Comparison of ENCODE assay signal across 8 mouse cellular contexts in genomic region chr5:18087919-18088445, GRCm38 (mm10).
DNase-seq lines count a peak whose midpoint lies in the region; ATAC-seq and TF ChIP-seq lines count a peak whose summit lies in the region.

No protein-coding gene starts in this region.

- peak overlapping the region; percentile 30 for H3K4me2 ChIP-seq in heart, postnatal 0 days (ENCODE audit: low read depth, low read length)
- H3K4me2 ChIP-seq in lung, embryonic 14.5 days, result peak overlapping the region; percentile 37

- H3K4me3 ChIP-seq in heart, postnatal 0 days (ENCODE audit: low read depth, low read length), result no peak overlapping the region
- no peak overlapping the region for H3K4me3 ChIP-seq in lung, embryonic 14.5 days (ENCODE audit: low read depth, low read length)

- 21% methylated on average over 8 of the region's 8 CpGs for WGBS in heart, postnatal 0 days
- WGBS in lung, embryonic 14.5 days, result 23% methylated on average over 8 of the region's 8 CpGs

- peak; percentile 54 for TF ChIP-seq CTCF in heart, postnatal 0 days (IDR thresholded peaks at IDR 0.05; ENCODE audit: low read depth)
- peak; percentile 71 for TF ChIP-seq CTCF in lung, embryonic 14.5 days (IDR thresholded peaks at IDR 0.05; ENCODE audit: low read depth)

- no peak for TF ChIP-seq EP300 in heart, postnatal 0 days (IDR thresholded peaks at IDR 0.05; ENCODE audit: low read depth)

- ATAC-seq in heart, postnatal 0 days (ENCODE audit: insufficient read depth, low read depth), result peak; percentile 75; the same call in 1 of the 2 replicates
- peak; percentile 88 for ATAC-seq in lung, embryonic 14.5 days (ENCODE audit: insufficient read depth)

- H3K27me3 ChIP-seq in heart, postnatal 0 days (ENCODE audit: control insufficient read depth, insufficient read depth, low read length), result no peaks in the 10 kb centered on the region
- H3K27me3 ChIP-seq in lung, embryonic 14.5 days (ENCODE audit: insufficient read depth, low read length), result no peaks in the 10 kb centered on the region

- DNase-seq in A20 (ENCODE audit: low read depth, low spot score), result peak; percentile 77
- peak; percentile 21 to 83 for DNase-seq in adrenal gland, adult (ENCODE audit: inconsistent age in 2 of 2, low spot score in 1 of 2)
- peak; percentile 32 for DNase-seq in embryo, embryonic 11.5 days (ENCODE audit: low read depth, low spot score)
- peak; percentile 74 for DNase-seq in heart, postnatal 0 days (ENCODE audit: low spot score)
- peak; percentile 80 to 81 for DNase-seq in kidney, postnatal 36 days
- DNase-seq in lung, embryonic 14.5 days, result peak; percentile 91
- peak; percentile 76 for DNase-seq in retina, embryonic 14.5 days (ENCODE audit: low spot score)
- DNase-seq in thymus, adult 18-20 months, result no peak

- H3K9ac ChIP-seq in heart, postnatal 0 days (replicated peaks; ENCODE audit: low read depth, low read length), result no peak overlapping the region
- no peak overlapping the region for H3K9ac ChIP-seq in lung, embryonic 14.5 days

- no peak overlapping the region for H3K27ac ChIP-seq in heart, postnatal 0 days (ENCODE audit: low read depth)
- no peak overlapping the region for H3K27ac ChIP-seq in lung, embryonic 14.5 days (ENCODE audit: low read depth)

- H3K4me1 ChIP-seq in heart, postnatal 0 days (ENCODE audit: control insufficient read depth, insufficient read depth), result no peaks in the 10 kb centered on the region
- peaks cover 4% of the 10 kb centered on the region; the same call in 1 of the 2 replicates for H3K4me1 ChIP-seq in lung, embryonic 14.5 days (ENCODE audit: insufficient read depth)

- no peaks in the 10 kb centered on the region for H3K36me3 ChIP-seq in heart, postnatal 0 days (replicated peaks; ENCODE audit: control insufficient read depth, insufficient read depth, low read length)
- no peaks in the 10 kb centered on the region for H3K36me3 ChIP-seq in lung, embryonic 14.5 days (ENCODE audit: insufficient read depth)

- H3K9me3 ChIP-seq in heart, postnatal 0 days (replicated peaks; ENCODE audit: control insufficient read depth, low read length), result no peaks in the 10 kb centered on the region
- no peaks in the 10 kb centered on the region for H3K9me3 ChIP-seq in lung, embryonic 14.5 days (ENCODE audit: low read depth, low read length)

Comparison
In these comparisons a context has a peak if more than half of its experiments do, and no peak if none do; other contexts are left out.
1. DNase-seq: peak in A20 (single experiment), adrenal gland, adult (2 of 2), embryo, embryonic 11.5 days (single experiment), heart, postnatal 0 days (single experiment), kidney, postnatal 36 days (2 of 2), lung, embryonic 14.5 days (single experiment) and retina, embryonic 14.5 days (single experiment); none in thymus, adult 18-20 months (0 of 2).